In the genomic region with DNA sequence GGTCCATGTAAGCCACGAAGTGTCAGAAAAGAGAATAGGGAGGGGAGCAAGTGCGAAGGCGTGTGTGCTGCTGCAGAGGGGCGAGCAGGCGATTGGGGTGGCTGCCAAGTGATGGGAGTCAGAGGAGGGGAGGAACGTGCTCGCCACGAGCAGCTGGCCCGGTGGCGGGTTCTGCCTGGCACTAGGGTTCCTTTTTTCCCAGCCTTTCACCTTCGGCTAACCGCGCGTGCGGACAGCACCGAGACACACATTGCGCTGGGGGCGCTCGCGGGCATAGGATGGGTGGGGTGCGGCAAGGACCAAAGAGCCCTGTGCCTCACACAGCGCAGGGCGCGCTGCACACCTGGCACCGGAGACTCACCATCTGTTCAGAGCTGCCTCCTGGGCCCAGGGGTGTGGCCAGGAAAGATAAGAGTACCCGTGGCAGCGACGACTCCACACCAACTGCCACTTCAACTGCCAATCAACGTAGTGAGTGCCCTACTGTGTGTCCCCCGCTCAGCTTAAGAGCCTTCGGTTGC, we compare ENCODE assay signal across 8 mouse cellular contexts. TPM values are rescaled to one million over a fixed set of nuclear protein-coding genes. Genes with fewer than 3 reads are reported as not detected.
A peak's percentile ranks its signal among the peaks of the same experiment; 100 is the strongest.
DNase-seq lines count a peak whose midpoint lies in the region; ATAC-seq and TF ChIP-seq lines count a peak whose summit lies in the region.

No protein-coding gene starts in this region.

- ATAC-seq in heart, embryonic 11.5 days (replicated peaks; ENCODE audit: insufficient number of reproducible peaks, low FRiP score, low TSS enrichment), result peak; percentile 67; the same call in 1 of the 2 replicates
- peak; percentile 57 for ATAC-seq in kidney, embryonic 14.5 days (ENCODE audit: low FRiP score, low TSS enrichment)
- peak; percentile 69 for ATAC-seq in midbrain, postnatal 0 days (ENCODE audit: low FRiP score)

- peak overlapping the region; percentile 96 for H3K4me2 ChIP-seq in heart, embryonic 11.5 days
- H3K4me2 ChIP-seq in kidney, embryonic 14.5 days (replicated peaks; ENCODE audit: low read depth, low read length), result peak overlapping the region; percentile 97
- H3K4me2 ChIP-seq in midbrain, postnatal 0 days (ENCODE audit: low read depth, low read length, poor library complexity, severe bottlenecking), result peak overlapping the region; percentile 94

- H3K27ac ChIP-seq in heart, embryonic 11.5 days (ENCODE audit: low read depth, low read length), result peak overlapping the region; percentile 96
- peak overlapping the region; percentile 94; the same call in 1 of the 2 replicates for H3K27ac ChIP-seq in kidney, embryonic 14.5 days (ENCODE audit: low read depth, low read length)
- peak overlapping the region; percentile 97 for H3K27ac ChIP-seq in midbrain, postnatal 0 days (ENCODE audit: low read depth, low read length)

- WGBS in heart, embryonic 11.5 days (ENCODE audit: insufficient replicate concordance), result under 1% methylated on average over 31 of the region's 31 CpGs
- WGBS in kidney, embryonic 14.5 days, result 2% methylated on average over 27 of the region's 31 CpGs
- WGBS in midbrain, postnatal 0 days, result under 1% methylated on average over 30 of the region's 31 CpGs

- no peak for TF ChIP-seq POLR2A in brain, embryonic 14.5 days (IDR thresholded peaks at IDR 0.05; ENCODE audit: borderline replicate concordance, extremely low read depth, insufficient read depth, insufficient read length, poor library complexity, severe bottlenecking)

- peak; percentile 74 for TF ChIP-seq CTCF in brain, embryonic 14.5 days (IDR thresholded peaks at IDR 0.05; ENCODE audit: borderline replicate concordance, extremely low read depth, insufficient read depth, insufficient read length)
- peak; percentile 78 for TF ChIP-seq CTCF in midbrain, postnatal 0 days (IDR thresholded peaks at IDR 0.05)

- peak overlapping the region; percentile 64 for H3K4me3 ChIP-seq in erythroblast, embryonic 14.5 days (replicated peaks)
- H3K4me3 ChIP-seq in heart, embryonic 11.5 days (ENCODE audit: low read depth, low read length), result peak overlapping the region; percentile 58
- peak overlapping the region; percentile 60 for H3K4me3 ChIP-seq in kidney, embryonic 14.5 days (ENCODE audit: low read length)
- H3K4me3 ChIP-seq in midbrain, postnatal 0 days (ENCODE audit: low read depth, low read length), result peak overlapping the region; percentile 57

- H3K27me3 ChIP-seq in erythroblast, embryonic 14.5 days (ENCODE audit: control insufficient read depth), result peaks cover 18% of the 10 kb centered on the region
- no peaks in the 10 kb centered on the region for H3K27me3 ChIP-seq in heart, embryonic 11.5 days (ENCODE audit: control insufficient read depth, insufficient read depth, low read length)
- no peaks in the 10 kb centered on the region for H3K27me3 ChIP-seq in kidney, embryonic 14.5 days (ENCODE audit: control insufficient read depth, insufficient read depth, low read length)
- H3K27me3 ChIP-seq in midbrain, postnatal 0 days (ENCODE audit: insufficient read depth, low read length), result no peaks in the 10 kb centered on the region

- H3K36me3 ChIP-seq in erythroblast, embryonic 14.5 days (ENCODE audit: control insufficient read depth), result no peaks in the 10 kb centered on the region
- H3K36me3 ChIP-seq in heart, embryonic 11.5 days (ENCODE audit: control insufficient read depth, insufficient read depth, low read length), result no peaks in the 10 kb centered on the region
- H3K36me3 ChIP-seq in kidney, embryonic 14.5 days (ENCODE audit: control insufficient read depth, insufficient read depth, low read length), result no peaks in the 10 kb centered on the region
- H3K36me3 ChIP-seq in midbrain, postnatal 0 days (ENCODE audit: insufficient read depth, low read length), result no peaks in the 10 kb centered on the region

- DNase-seq in A20 (ENCODE audit: low read depth, low spot score), result peak; percentile 90
- DNase-seq in brain, embryonic 14.5 days (ENCODE audit: low read depth), result peak; percentile 96
- peak; percentile 80 for DNase-seq in liver
- DNase-seq in midbrain, postnatal 0 days (ENCODE audit: low spot score), result peak; percentile 91
- DNase-seq in spleen, postnatal 10 days (ENCODE audit: low spot score in 2 of 2), result peak; percentile 74 to 87

- H3K4me1 ChIP-seq in erythroblast, embryonic 14.5 days (ENCODE audit: control insufficient read depth), result peaks cover 30% of the 10 kb centered on the region
- H3K4me1 ChIP-seq in heart, embryonic 11.5 days (ENCODE audit: control insufficient read depth, insufficient read depth, low read length), result 0 out of 2 replicates have a peak, but pooled peaks cover 5% of the 10 kb centered on the region
- H3K4me1 ChIP-seq in kidney, embryonic 14.5 days (ENCODE audit: control insufficient read depth, insufficient read depth, low read length), result peaks cover 5% of the 10 kb centered on the region; the same call in 1 of the 2 replicates
- no peaks in the 10 kb centered on the region for H3K4me1 ChIP-seq in midbrain, postnatal 0 days (ENCODE audit: insufficient read depth, low read length)

- H3K9ac ChIP-seq in heart, embryonic 11.5 days (ENCODE audit: low read depth, low read length), result peak overlapping the region; percentile 87
- peak overlapping the region; percentile 73 for H3K9ac ChIP-seq in kidney, embryonic 14.5 days (ENCODE audit: low read depth, low read length)
- H3K9ac ChIP-seq in midbrain, postnatal 0 days (replicated peaks; ENCODE audit: low read length, poor library complexity, severe bottlenecking), result peak overlapping the region; percentile 79

- H3K9me3 ChIP-seq in erythroblast, embryonic 14.5 days (ENCODE audit: control insufficient read depth, low read length), result no peaks in the 10 kb centered on the region
- H3K9me3 ChIP-seq in heart, embryonic 11.5 days (replicated peaks; ENCODE audit: control insufficient read depth, low read length), result no peaks in the 10 kb centered on the region
- H3K9me3 ChIP-seq in kidney, embryonic 14.5 days (ENCODE audit: control insufficient read depth, low read length), result no peaks in the 10 kb centered on the region
- H3K9me3 ChIP-seq in midbrain, postnatal 0 days (ENCODE audit: low read length), result no peaks in the 10 kb centered on the region

RNA-seq across cellular contexts. Expression of gene Sox4, which starts 6.0 kb away (rescaled TPM):
- polyA plus RNA-seq in brain, embryonic 14.5 days (2012; rRNA removed), result 327 and 346 TPM in 2 replicates
- 0.09 and 0.19 TPM in 2 replicates for polyA plus RNA-seq in erythroblast, embryonic 14.5 days (2012)
- 45.6 and 47.0 TPM in 2 replicates for polyA plus RNA-seq in heart, embryonic 11.5 days (2014; fragmentation: Nextera tagmentation; extraction: Ambion mirVana)
- polyA plus RNA-seq in kidney, embryonic 14.5 days (2014; fragmentation: Nextera tagmentation; extraction: Ambion mirVana), result 75.1 and 100 TPM in 2 replicates
- 169 and 203 TPM in 2 replicates for total RNA-seq in midbrain, postnatal 0 days (2014; rRNA removed)
- 115 and 135 TPM in 2 replicates for polyA plus RNA-seq in midbrain, postnatal 0 days (2015; fragmentation: Nextera tagmentation; extraction: Ambion mirVana)

Comparison
In these comparisons a context has a peak if more than half of its experiments do, and no peak if none do; other contexts are left out.
1. Peak in every context shown above with its lines: DNase-seq, ATAC-seq, H3K4me3 ChIP-seq and H3K27ac ChIP-seq.
2. RNA of gene Sox4, which starts 6.0 kb away (polyA plus RNA-seq): 327 to 346 TPM in brain, embryonic 14.5 days, 115 to 135 TPM in midbrain, postnatal 0 days, 75.1 to 100 TPM in kidney, embryonic 14.5 days and 45.6 to 47.0 TPM in heart, embryonic 11.5 days; 0.09 to 0.19 TPM in erythroblast, embryonic 14.5 days; every median in the first group is over 10 times any median in the second.